Mouse (Mus musculus) hindbrain, embryonic 14.5 days (tissue): ENCODE measurements at regions not wholly inside any gene's neighbourhood (a gene's known extent, or its start where the extent isn't known, plus 50 kb on each side); places are given as distances from the start of the nearest gene placed in this dataset.
A peak's percentile ranks its signal among the peaks of the same experiment; 100 is the strongest.

Experiments
- ATAC-seq: fragments of 200-750 bp; cut with Nextera tagmentation; 2 replicates; pipeline ENCODE4 v1.8.0; 2017; ENCODE audit warnings: moderate number of reproducible peaks, mild to moderate bottlenecking, moderate TSS enrichment, moderate library complexity; ENCODE audit not compliant: low FRiP score
- DNase-seq: peaks from one replicate; pipeline ENCODE4 v3.0.0-alpha.2; 2015; ENCODE audit warnings: low spot score
- H3K27ac ChIP-seq: fragments of 300-500 bp; sonication (generic); 2 replicates; pipeline ENCODE4 v1.5.1; 2014; ENCODE audit warnings: mild to moderate bottlenecking, moderate library complexity
- H3K27me3 ChIP-seq: fragments of 300-500 bp; sonication (generic); 2 replicates; pipeline ENCODE4 v1.6.1; 2014; ENCODE audit warnings: mild to moderate bottlenecking, low read length, mixed read lengths; ENCODE audit not compliant: control insufficient read depth, insufficient read depth
- H3K36me3 ChIP-seq: fragments of 300-500 bp; sonication (generic); replicated peaks from 2 replicates; pipeline ENCODE4 v1.6.1; 2014; ENCODE audit not compliant: control insufficient read depth, insufficient read depth
- H3K4me1 ChIP-seq: fragments of 300-500 bp; sonication (generic); replicated peaks from 2 replicates; pipeline ENCODE4 v1.6.1; 2014; ENCODE audit warnings: antibody characterized with exemption, low read length, mixed read lengths; ENCODE audit not compliant: control insufficient read depth, insufficient read depth
- H3K4me2 ChIP-seq: fragments of 300-500 bp; sonication (generic); replicated peaks from 2 replicates; pipeline ENCODE4 v1.6.1; 2014; ENCODE audit warnings: mild to moderate bottlenecking, moderate library complexity
- H3K4me3 ChIP-seq: fragments of 300-500 bp; sonication (generic); replicated peaks from 2 replicates; pipeline ENCODE4 v1.5.1; 2014; ENCODE audit warnings: mild to moderate bottlenecking, low read length
- H3K9ac ChIP-seq: fragments of 300-500 bp; sonication (generic); 2 replicates; pipeline ENCODE4 v1.6.1; 2014
- H3K9me3 ChIP-seq: fragments of 300-500 bp; sonication (generic); 2 replicates; pipeline ENCODE4 v1.6.1; 2016; ENCODE audit warnings: low read length; ENCODE audit not compliant: control insufficient read depth
- WGBS: fragments of 180-500 bp; shearing (Covaris S2); extraction: QIAGEN DNeasy Blood & Tissue Kit; methylation state at CpG from one replicate; pipeline ENCODE4 v1.1.7; 2014; 5-methylcytosine and 5-hydroxymethylcytosine counted together

GRCm38 (mm10) chr11:19666732-19667131 is 257.4 kb upstream of the Spred2 start:
- H3K27ac ChIP-seq: no peak overlapping the region
- H3K27me3 ChIP-seq: no peaks in the 10 kb centered on the region
- DNase-seq (no peak), ATAC-seq (no peak)
- no peak overlapping the region for H3K9ac ChIP-seq
- WGBS: 86% methylated on average over 4 of the region's 4 CpGs
- no peaks in the 10 kb centered on the region for H3K9me3 ChIP-seq
- no peaks in the 10 kb centered on the region for H3K36me3 ChIP-seq
- H3K4me3 ChIP-seq: no peak overlapping the region
- H3K4me2 ChIP-seq: no peak overlapping the region
- no peaks in the 10 kb centered on the region for H3K4me1 ChIP-seq

GRCm38 (mm10) chr11:19670853-19671530 is 253.2 kb upstream of the Spred2 start:
- Histone ChIP-seq H3K36me3 (no peaks in the 10 kb centered on the region), H3K4me3 (no peak overlapping the region), H3K27ac (no peak overlapping the region), H3K4me1 (no peaks in the 10 kb centered on the region), H3K27me3 (no peaks in the 10 kb centered on the region), H3K4me2 (no peak overlapping the region), H3K9me3 (no peaks in the 10 kb centered on the region), H3K9ac (no peak overlapping the region)
- peak; percentile 72; the same call in 1 of the 2 replicates for ATAC-seq
- no peak for DNase-seq
- 41% methylated on average over 13 of the region's 13 CpGs for WGBS

- no peak for ATAC-seq
- Histone ChIP-seq H3K9ac (no peak overlapping the region), H3K27me3 (no peaks in the 10 kb centered on the region), H3K4me3 (no peak overlapping the region), H3K9me3 (no peaks in the 10 kb centered on the region), H3K4me2 (no peak overlapping the region), H3K4me1 (no peaks in the 10 kb centered on the region), H3K27ac (no peak overlapping the region), H3K36me3 (no peaks in the 10 kb centered on the region)
- no peak for DNase-seq
- WGBS: 27% methylated on average over 1 of the region's 1 CpGs
Observed at GRCm38 (mm10) chr11:19673012-19673411, 251.2 kb upstream of the Spred2 start.

GRCm38 (mm10) chr11:19676514-19676913 is 247.7 kb upstream of the Spred2 start:
- Histone ChIP-seq H3K27ac (no peak overlapping the region), H3K9ac (no peak overlapping the region), H3K4me1 (peaks cover 5% of the 10 kb centered on the region; the same call in 1 of the 2 replicates), H3K9me3 (no peaks in the 10 kb centered on the region), H3K4me2 (no peak overlapping the region), H3K27me3 (peaks cover 3% of the 10 kb centered on the region; the same call in 1 of the 2 replicates), H3K4me3 (no peak overlapping the region), H3K36me3 (no peaks in the 10 kb centered on the region)
- DNase-seq: no peak
- WGBS: 89% methylated on average over 1 of the region's 1 CpGs
- ATAC-seq: no peak

GRCm38 (mm10) chr11:19679041-19679440 is 245.1 kb upstream of the Spred2 start:
- DNase-seq (no peak), ATAC-seq (no peak)
- peaks cover 2% of the 10 kb centered on the region; the same call in 1 of the 2 replicates for H3K9me3 ChIP-seq
- no peak overlapping the region for H3K27ac ChIP-seq
- 30% methylated on average over 2 of the region's 2 CpGs for WGBS
- H3K4me2 ChIP-seq: no peak overlapping the region
- peaks cover 3% of the 10 kb centered on the region; the same call in 1 of the 2 replicates for H3K27me3 ChIP-seq
- H3K9ac ChIP-seq: no peak overlapping the region
- no peaks in the 10 kb centered on the region for H3K36me3 ChIP-seq
- H3K4me3 ChIP-seq: no peak overlapping the region
- H3K4me1 ChIP-seq: peaks cover 5% of the 10 kb centered on the region; the same call in 1 of the 2 replicates

- Histone ChIP-seq H3K27me3 (peaks cover 3% of the 10 kb centered on the region; the same call in 1 of the 2 replicates), H3K36me3 (no peaks in the 10 kb centered on the region), H3K4me2 (no peak overlapping the region), H3K27ac (no peak overlapping the region), H3K4me1 (peaks cover 5% of the 10 kb centered on the region; the same call in 1 of the 2 replicates), H3K4me3 (no peak overlapping the region), H3K9ac (no peak overlapping the region), H3K9me3 (peaks cover 7% of the 10 kb centered on the region; the same call in 1 of the 2 replicates)
- no peak for ATAC-seq
- 45% methylated on average over 5 of the region's 5 CpGs for WGBS
- DNase-seq: peak; percentile 25
Observed at GRCm38 (mm10) chr11:19679669-19680068, 244.5 kb upstream of the Spred2 start.

- H3K27ac ChIP-seq: no peak overlapping the region
- H3K4me3 ChIP-seq: no peak overlapping the region
- H3K27me3 ChIP-seq: no peaks in the 10 kb centered on the region
- H3K36me3 ChIP-seq: no peaks in the 10 kb centered on the region
- H3K4me1 ChIP-seq: no peaks in the 10 kb centered on the region
- 61% methylated on average over 3 of the region's 3 CpGs for WGBS
- no peak overlapping the region for H3K9ac ChIP-seq
- DNase-seq (no peak), ATAC-seq (no peak)
- no peak overlapping the region for H3K4me2 ChIP-seq
- H3K9me3 ChIP-seq: no peaks in the 10 kb centered on the region
Observed at GRCm38 (mm10) chr11:19701198-19701597, 223.0 kb upstream of the Spred2 start.

- H3K9ac ChIP-seq: no peak overlapping the region
- no peak for ATAC-seq
- peaks cover 9% of the 10 kb centered on the region for H3K4me1 ChIP-seq
- H3K9me3 ChIP-seq: no peaks in the 10 kb centered on the region
- H3K36me3 ChIP-seq: no peaks in the 10 kb centered on the region
- DNase-seq: no peak
- no peak overlapping the region for H3K4me3 ChIP-seq
- no peak overlapping the region for H3K4me2 ChIP-seq
- H3K27ac ChIP-seq: no peak overlapping the region
- WGBS: 89% methylated on average over 6 of the region's 6 CpGs
- no peaks in the 10 kb centered on the region for H3K27me3 ChIP-seq
Observed at GRCm38 (mm10) chr11:19708821-19709220, 215.4 kb upstream of the Spred2 start.

- H3K36me3 ChIP-seq: no peaks in the 10 kb centered on the region
- no peak for ATAC-seq
- no peaks in the 10 kb centered on the region for H3K9me3 ChIP-seq
- 71% methylated on average over 8 of the region's 8 CpGs for WGBS
- no peak overlapping the region for H3K27ac ChIP-seq
- H3K4me1 ChIP-seq: peaks cover 10% of the 10 kb centered on the region
- no peak for DNase-seq
- no peak overlapping the region for H3K4me3 ChIP-seq
- no peak overlapping the region for H3K4me2 ChIP-seq
- H3K27me3 ChIP-seq: no peaks in the 10 kb centered on the region
- H3K9ac ChIP-seq: no peak overlapping the region
Observed at GRCm38 (mm10) chr11:19709337-19709736, 214.8 kb upstream of the Spred2 start.
